Mouse (Mus musculus) hindbrain, embryonic 14.5 days (tissue): ENCODE data around the gene Map2k6. TPM values are rescaled to one million over a fixed set of nuclear protein-coding genes. Genes with fewer than 3 reads are reported as not detected.

Experiments
- ATAC-seq: fragments of 200-750 bp; cut with Nextera tagmentation; 2 replicates; pipeline ENCODE4 v1.8.0; 2017; ENCODE audit warnings: moderate number of reproducible peaks, mild to moderate bottlenecking, moderate TSS enrichment, moderate library complexity; ENCODE audit not compliant: low FRiP score
- DNase-seq: peaks from one replicate; pipeline ENCODE4 v3.0.0-alpha.2; 2015; ENCODE audit warnings: low spot score
- H3K27ac ChIP-seq: fragments of 300-500 bp; sonication (generic); 2 replicates; pipeline ENCODE4 v1.5.1; 2014; ENCODE audit warnings: mild to moderate bottlenecking, moderate library complexity
- H3K27me3 ChIP-seq: fragments of 300-500 bp; sonication (generic); 2 replicates; pipeline ENCODE4 v1.6.1; 2014; ENCODE audit warnings: mild to moderate bottlenecking, low read length, mixed read lengths; ENCODE audit not compliant: control insufficient read depth, insufficient read depth
- H3K36me3 ChIP-seq: fragments of 300-500 bp; sonication (generic); replicated peaks from 2 replicates; pipeline ENCODE4 v1.6.1; 2014; ENCODE audit not compliant: control insufficient read depth, insufficient read depth
- H3K4me1 ChIP-seq: fragments of 300-500 bp; sonication (generic); replicated peaks from 2 replicates; pipeline ENCODE4 v1.6.1; 2014; ENCODE audit warnings: antibody characterized with exemption, low read length, mixed read lengths; ENCODE audit not compliant: control insufficient read depth, insufficient read depth
- H3K4me2 ChIP-seq: fragments of 300-500 bp; sonication (generic); replicated peaks from 2 replicates; pipeline ENCODE4 v1.6.1; 2014; ENCODE audit warnings: mild to moderate bottlenecking, moderate library complexity
- H3K4me3 ChIP-seq: fragments of 300-500 bp; sonication (generic); replicated peaks from 2 replicates; pipeline ENCODE4 v1.5.1; 2014; ENCODE audit warnings: mild to moderate bottlenecking, low read length
- H3K9ac ChIP-seq: fragments of 300-500 bp; sonication (generic); 2 replicates; pipeline ENCODE4 v1.6.1; 2014
- H3K9me3 ChIP-seq: fragments of 300-500 bp; sonication (generic); 2 replicates; pipeline ENCODE4 v1.6.1; 2016; ENCODE audit warnings: low read length; ENCODE audit not compliant: control insufficient read depth
- WGBS: fragments of 180-500 bp; shearing (Covaris S2); extraction: QIAGEN DNeasy Blood & Tissue Kit; methylation state at CpG from one replicate; pipeline ENCODE4 v1.1.7; 2014; 5-methylcytosine and 5-hydroxymethylcytosine counted together
- polyA plus RNA-seq: library from polyadenylated mRNA; unstranded; fragments of >200 nt; fragmentation: Nextera tagmentation; extraction: Ambion mirVana; gene quantifications from 2 replicates; pipeline ENCODE4 v1.2.1, GENCODE M21; 2014

The Map2k6 gene
- polyA plus RNA-seq, 1 experiment from 2014 or later: 28.3 TPM

DNA sequence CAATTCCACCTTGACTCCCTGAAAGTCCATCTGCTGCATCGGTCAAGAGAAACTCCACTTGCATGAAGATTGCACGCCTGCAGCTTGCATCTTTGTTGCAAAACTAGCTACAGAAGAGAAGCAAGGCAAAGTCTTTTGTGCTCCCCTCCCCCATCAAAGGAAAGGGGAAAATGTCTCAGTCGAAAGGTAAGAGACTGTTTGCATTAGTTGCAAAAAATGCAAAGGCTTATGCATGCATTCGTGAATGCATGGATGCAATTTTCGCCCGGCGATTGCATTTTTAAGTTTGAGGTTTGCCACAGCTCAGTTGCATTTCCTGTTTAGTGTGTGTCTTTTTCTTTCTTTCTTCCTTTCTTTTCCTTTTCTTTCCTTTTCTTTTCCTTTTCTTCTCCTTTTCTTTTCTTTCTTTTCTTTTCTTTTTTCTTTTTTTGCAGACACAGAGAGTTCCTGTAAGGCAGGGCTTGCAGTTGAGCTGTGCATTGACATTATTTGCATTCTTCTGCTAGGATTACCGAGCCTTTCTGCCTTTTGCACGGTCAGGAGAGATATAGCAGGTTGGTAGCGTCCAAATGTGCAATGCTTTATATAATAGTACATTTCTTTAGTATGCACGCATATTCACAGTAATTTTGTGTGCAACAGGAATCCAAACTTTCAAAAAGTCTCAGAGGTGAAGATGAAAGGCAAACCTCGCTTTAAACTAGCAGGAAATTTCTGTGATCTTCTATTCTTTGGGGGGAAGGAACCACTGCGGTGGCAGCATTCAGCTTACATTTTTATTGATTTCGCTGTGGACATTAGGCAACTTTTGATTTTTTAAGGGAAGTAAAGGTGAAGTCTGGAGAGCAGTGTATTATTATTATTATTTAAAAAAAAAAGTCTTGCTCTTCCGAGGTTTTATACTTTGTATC is 573 bp downstream of the Map2k6 start:
- ATAC-seq (peak; percentile 38; the same call in 1 of the 2 replicates), DNase-seq (peak; percentile 44)
- peak overlapping the region; percentile 39; the same call in 1 of the 2 replicates for H3K27ac ChIP-seq
- H3K27me3 ChIP-seq: no peaks in the 10 kb centered on the region
- H3K4me3 ChIP-seq: peak overlapping the region; percentile 54
- peak overlapping the region; percentile 61 for H3K9ac ChIP-seq
- H3K9me3 ChIP-seq: no peaks in the 10 kb centered on the region
- no peaks in the 10 kb centered on the region for H3K36me3 ChIP-seq
- peak overlapping the region; percentile 61 for H3K4me2 ChIP-seq
- peaks cover 35% of the 10 kb centered on the region for H3K4me1 ChIP-seq
- WGBS: 9% methylated on average over 15 of the region's 15 CpGs

DNA sequence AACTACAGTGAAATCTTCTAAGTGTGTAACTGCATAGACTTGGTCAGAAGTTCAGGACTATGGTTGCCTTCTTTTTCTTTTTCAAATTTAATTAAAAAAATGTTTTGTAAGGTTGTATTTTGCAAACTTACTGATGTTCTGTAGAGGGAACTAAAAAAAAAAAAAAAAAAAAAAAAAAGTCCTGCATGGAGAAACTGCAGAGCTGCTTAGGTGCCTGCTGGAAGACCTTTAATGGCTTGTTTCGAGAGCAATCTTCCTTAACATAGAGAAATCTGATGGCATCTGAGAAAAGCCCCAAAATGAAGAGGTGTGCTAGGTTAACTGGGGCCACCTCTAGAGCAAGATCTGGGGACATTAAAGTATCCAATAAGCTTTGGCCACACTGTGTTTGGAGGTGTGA is 1.4 kb downstream of the Map2k6 start:
- Histone ChIP-seq H3K4me2 (peak overlapping the region; percentile 61), H3K4me1 (peaks cover 35% of the 10 kb centered on the region), H3K4me3 (peak overlapping the region; percentile 54), H3K9me3 (no peaks in the 10 kb centered on the region), H3K9ac (peak overlapping the region; percentile 61), H3K27ac (no peak overlapping the region), H3K27me3 (no peaks in the 10 kb centered on the region), H3K36me3 (no peaks in the 10 kb centered on the region)
- no peak for DNase-seq
- ATAC-seq: no peak
- 37% methylated on average over 1 of the region's 1 CpGs for WGBS

DNA sequence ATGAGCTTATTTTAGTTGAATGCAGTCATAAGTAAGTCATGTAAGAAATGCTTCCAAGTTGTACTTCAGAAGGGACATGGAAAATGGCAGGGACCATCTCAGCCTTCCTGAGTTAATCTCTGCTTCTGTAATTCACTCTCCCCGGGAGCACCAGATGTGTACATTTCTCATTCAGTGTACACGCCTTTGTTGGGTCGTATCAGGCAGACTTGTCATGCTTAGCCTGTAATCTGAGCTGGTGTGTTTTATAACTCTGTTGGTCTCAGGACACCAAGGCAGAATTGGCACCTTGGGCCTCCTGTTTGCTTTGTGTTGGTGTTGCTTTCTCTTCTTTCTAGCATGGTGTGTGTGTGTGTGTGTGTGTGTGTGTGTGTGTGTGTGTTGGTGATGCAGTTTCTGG is 3.7 kb downstream of the Map2k6 start:
- Histone ChIP-seq H3K27me3 (no peaks in the 10 kb centered on the region), H3K9ac (no peak overlapping the region), H3K4me1 (peaks cover 25% of the 10 kb centered on the region), H3K9me3 (no peaks in the 10 kb centered on the region), H3K36me3 (no peaks in the 10 kb centered on the region), H3K27ac (no peak overlapping the region), H3K4me2 (no peak overlapping the region), H3K4me3 (no peak overlapping the region)
- no peak for DNase-seq
- 34% methylated on average over 3 of the region's 3 CpGs for WGBS
- no peak for ATAC-seq

DNA sequence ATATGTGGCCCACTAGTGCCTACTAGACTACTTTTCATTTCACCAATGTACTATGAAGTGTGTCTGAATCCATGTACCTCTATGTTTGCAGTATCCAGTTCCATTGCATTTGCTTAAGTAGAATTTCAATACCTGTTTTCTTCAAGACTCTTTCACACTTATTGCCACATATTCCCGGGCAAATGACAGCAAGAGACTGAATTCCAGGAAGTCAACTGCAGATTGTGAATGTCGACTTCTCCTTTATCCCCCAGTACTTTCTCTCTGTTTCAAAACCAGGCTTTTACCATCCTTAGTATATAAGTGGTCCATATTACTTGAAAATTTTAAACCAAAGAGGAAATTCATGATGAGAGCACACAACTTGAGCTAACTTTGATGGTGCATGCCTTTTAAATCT is 4.7 kb downstream of the Map2k6 start:
- Histone ChIP-seq H3K4me3 (no peak overlapping the region), H3K27me3 (no peaks in the 10 kb centered on the region)
- 91% methylated on average over 2 of the region's 2 CpGs for WGBS

DNA sequence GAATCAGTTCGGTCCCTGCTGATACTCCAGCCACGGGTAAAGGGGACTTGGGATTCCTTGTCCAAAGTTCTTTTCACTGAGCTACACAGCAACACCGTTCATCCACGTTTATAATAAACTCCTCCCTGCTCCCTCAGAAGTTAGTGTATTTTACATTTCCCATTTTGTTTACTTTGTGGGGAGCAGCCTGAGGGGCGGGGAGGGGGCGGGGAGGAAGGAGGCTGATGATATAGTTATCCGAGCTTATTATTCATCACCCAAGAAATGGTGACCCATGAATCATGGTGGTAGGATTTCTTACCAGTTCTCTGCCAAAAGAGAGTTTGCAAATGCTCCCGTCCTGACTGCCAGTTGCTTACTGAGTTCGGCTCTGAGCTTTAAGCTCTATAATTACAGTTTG is 6.7 kb downstream of the Map2k6 start:
- H3K9me3 ChIP-seq: no peaks in the 10 kb centered on the region
- no peak for ATAC-seq
- no peaks in the 10 kb centered on the region for H3K27me3 ChIP-seq
- peaks cover 13% of the 10 kb centered on the region for H3K4me1 ChIP-seq
- H3K9ac ChIP-seq: no peak overlapping the region
- WGBS: 86% methylated on average over 9 of the region's 9 CpGs
- H3K36me3 ChIP-seq: no peaks in the 10 kb centered on the region
- H3K4me3 ChIP-seq: no peak overlapping the region
- no peak for DNase-seq
- H3K4me2 ChIP-seq: no peak overlapping the region
- H3K27ac ChIP-seq: no peak overlapping the region

More for the DNA sequence above, 4.7 kb downstream of the Map2k6 start:
- no peak overlapping the region for H3K4me2 ChIP-seq
- H3K9me3 ChIP-seq: no peaks in the 10 kb centered on the region
- ATAC-seq: no peak
- peaks cover 24% of the 10 kb centered on the region for H3K4me1 ChIP-seq
- no peak overlapping the region for H3K9ac ChIP-seq
- DNase-seq: no peak
- no peak overlapping the region for H3K27ac ChIP-seq
- H3K36me3 ChIP-seq: no peaks in the 10 kb centered on the region

DNA sequence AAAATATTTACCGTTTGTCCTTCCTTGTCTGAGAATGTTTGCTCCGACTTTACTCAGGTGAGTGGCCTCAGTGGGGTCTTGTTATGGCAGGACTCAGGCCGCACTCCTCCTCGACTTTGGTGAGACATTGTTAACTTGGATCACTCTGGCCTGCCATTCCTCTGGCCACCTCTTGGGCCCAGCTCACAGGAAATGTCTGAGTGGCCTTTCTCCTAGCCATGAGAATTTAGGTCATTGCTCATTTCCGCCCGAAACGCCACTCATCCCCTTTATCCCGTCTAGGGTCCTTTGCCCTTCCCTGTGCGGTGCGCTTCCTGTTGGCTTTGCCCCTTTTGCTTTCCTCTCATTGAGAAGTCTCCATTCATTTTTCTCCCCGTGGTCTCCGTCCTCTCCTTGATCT is 10.2 kb downstream of the Map2k6 start:
- H3K9ac ChIP-seq: no peak overlapping the region
- 91% methylated on average over 12 of the region's 12 CpGs for WGBS

DNA sequence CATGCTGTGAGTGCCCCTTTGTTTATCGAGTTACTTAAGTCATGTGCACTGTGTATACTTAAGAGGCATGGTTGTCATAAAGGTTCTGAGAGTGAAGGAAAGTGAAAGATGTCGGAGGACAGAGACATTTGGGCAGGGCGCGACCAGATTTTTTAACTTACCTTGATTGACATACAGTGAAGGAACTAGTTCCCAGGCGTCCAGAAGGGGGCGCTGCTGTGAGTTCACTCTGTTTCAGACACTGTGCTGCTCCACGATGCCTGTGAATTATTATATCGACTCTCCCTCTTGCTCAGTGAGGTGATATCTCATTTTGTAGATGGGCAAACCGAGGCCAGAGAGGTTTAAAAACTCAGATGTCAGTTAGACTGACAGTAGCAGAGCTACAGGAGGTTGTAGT is 10.9 kb downstream of the Map2k6 start:
- no peaks in the 10 kb centered on the region for H3K4me1 ChIP-seq
- DNase-seq (no peak), ATAC-seq (no peak)
- no peak overlapping the region for H3K27ac ChIP-seq
- no peak overlapping the region for H3K4me3 ChIP-seq
- no peak overlapping the region for H3K4me2 ChIP-seq
- H3K9ac ChIP-seq: no peak overlapping the region
- no peaks in the 10 kb centered on the region for H3K36me3 ChIP-seq
- no peaks in the 10 kb centered on the region for H3K9me3 ChIP-seq
- H3K27me3 ChIP-seq: no peaks in the 10 kb centered on the region
- 76% methylated on average over 9 of the region's 9 CpGs for WGBS

More for the DNA sequence above, 10.2 kb downstream of the Map2k6 start:
- DNase-seq (no peak), ATAC-seq (no peak)
- H3K4me2 ChIP-seq: no peak overlapping the region
- no peaks in the 10 kb centered on the region for H3K27me3 ChIP-seq
- no peaks in the 10 kb centered on the region for H3K9me3 ChIP-seq
- H3K27ac ChIP-seq: no peak overlapping the region
- H3K4me1 ChIP-seq: no peaks in the 10 kb centered on the region
- H3K4me3 ChIP-seq: no peak overlapping the region
- no peaks in the 10 kb centered on the region for H3K36me3 ChIP-seq

DNA sequence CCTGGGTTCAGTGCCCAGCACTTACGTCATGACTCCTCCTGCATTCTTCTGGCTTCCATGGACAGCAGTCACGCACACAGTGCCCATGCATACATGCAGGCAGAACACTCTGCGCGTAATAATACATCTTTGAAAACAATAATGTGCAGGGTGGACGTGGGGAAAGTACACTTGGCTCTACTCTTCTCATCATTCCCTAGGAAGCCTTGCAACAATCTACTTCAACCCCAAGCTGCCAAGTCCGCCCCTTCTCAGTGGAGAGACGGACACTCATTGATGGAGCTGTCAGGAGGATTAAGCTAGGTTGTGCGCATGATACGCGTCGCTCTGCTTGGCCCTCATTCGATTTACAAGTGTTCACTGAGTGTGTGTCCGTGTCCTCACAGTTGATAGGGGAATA is 12.7 kb downstream of the Map2k6 start:
- Histone ChIP-seq H3K9ac (no peak overlapping the region), H3K9me3 (no peaks in the 10 kb centered on the region), H3K4me2 (no peak overlapping the region), H3K36me3 (no peaks in the 10 kb centered on the region), H3K4me3 (no peak overlapping the region), H3K27ac (no peak overlapping the region), H3K4me1 (no peaks in the 10 kb centered on the region), H3K27me3 (no peaks in the 10 kb centered on the region)
- no peak for ATAC-seq
- DNase-seq: no peak
- 92% methylated on average over 13 of the region's 13 CpGs for WGBS

DNA sequence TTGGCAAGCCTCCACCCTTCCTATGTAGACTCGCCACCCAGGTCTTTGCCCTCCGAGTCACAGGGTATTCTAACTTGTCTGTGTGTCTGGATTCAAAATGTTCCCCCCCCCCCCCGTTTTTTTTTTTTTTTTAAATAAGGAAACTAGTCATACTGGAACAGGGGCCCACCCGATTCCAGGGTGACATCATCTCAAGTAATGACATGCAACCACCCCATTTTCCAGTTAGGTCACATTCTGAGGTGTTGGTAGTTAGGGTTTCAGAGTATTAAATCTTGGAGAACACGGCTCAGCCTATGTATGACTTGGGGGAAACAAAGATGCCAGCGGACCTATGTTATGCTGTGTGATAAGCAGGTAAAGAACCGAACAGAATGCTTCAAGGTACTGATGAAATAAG is 15.3 kb downstream of the Map2k6 start:
- no peak overlapping the region for H3K9ac ChIP-seq
- WGBS: 86% methylated on average over 7 of the region's 7 CpGs

More for the DNA sequence above, 15.3 kb downstream of the Map2k6 start:
- H3K27ac ChIP-seq: no peak overlapping the region
- DNase-seq (no peak), ATAC-seq (no peak)
- H3K9me3 ChIP-seq: no peaks in the 10 kb centered on the region
- H3K36me3 ChIP-seq: no peaks in the 10 kb centered on the region
- no peaks in the 10 kb centered on the region for H3K4me1 ChIP-seq
- no peaks in the 10 kb centered on the region for H3K27me3 ChIP-seq
- no peak overlapping the region for H3K4me2 ChIP-seq
- no peak overlapping the region for H3K4me3 ChIP-seq
